Mouse (Mus musculus): ENCODE results near the gene Lmo2. TPM values are rescaled to one million over a fixed set of nuclear protein-coding genes. Genes with fewer than 3 reads are reported as not detected.

Gene Lmo2
- 10 to 100 TPM; 11.9 to 14.1 TPM for total RNA-seq (2021)
- long read RNA-seq, experiment 1, transcript Lmo2-204 (4 exons, 848 nt) = major isoform, 7 of 20 reads
- long read RNA-seq, experiment 1, transcript Lmo2-203 (4 exons, 1,654 nt) = major isoform, 7 of 20 reads
- long read RNA-seq, experiment 1, partial matches to known transcripts = 1 of 20 reads
- long read RNA-seq, experiment 1, other reads (novel, unspliced or antisense) = 1 of 20 reads
- long read RNA-seq, experiment 2, transcript Lmo2-202 (3 exons, 1,706 nt) = major isoform, 5 of 11 reads
- long read RNA-seq, experiment 2, partial matches to known transcripts = 0 of 11 reads
- long read RNA-seq, experiment 2, other reads (novel, unspliced or antisense) = 3 of 11 reads

DNA sequence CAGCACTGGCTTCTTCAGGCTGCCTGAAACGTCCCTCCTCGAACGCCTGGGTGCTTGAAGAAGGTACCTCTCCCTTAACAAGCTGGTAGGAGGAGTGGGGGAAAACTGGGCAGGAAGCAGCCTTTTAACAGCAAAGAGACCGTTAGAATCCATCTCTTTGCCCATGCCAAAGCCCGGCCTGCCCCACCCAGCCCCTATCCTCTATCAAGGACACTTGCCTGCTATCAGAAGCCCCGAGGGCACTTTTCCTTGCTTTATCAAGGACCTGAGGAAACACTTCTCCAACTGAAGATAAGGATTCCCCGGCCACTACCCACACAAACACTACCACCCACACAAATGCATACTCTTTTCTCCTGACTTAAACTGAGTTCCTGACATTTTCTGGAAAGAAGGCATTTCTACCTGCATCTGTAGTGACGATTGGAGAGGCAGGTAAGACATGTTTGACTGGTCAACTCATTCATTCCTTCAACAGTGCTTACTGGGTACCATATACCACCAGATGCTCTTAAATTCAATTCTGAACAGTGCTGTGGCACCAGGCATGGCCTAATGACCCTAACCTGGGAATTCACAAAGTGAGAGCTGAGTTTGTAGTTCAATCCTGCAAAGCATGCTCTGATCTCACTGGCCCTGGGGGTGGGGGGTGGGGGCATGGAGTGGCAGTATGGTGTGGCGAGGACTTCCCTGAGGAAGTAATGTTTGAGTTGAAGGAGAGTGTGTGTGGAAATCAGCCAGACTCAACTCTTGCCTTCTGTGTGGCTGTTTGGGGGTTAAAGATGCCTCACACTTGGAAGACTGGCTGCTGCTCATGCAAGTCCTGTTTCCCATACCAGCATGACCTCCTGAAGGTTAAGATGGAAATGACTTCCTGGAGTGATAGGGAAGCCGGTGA is at the start of gene Lmo2:
Gene Lmo2, plus strand, starts transcription at position 338 of the 898 bp plus-strand sequence.
- no peak for DNase-seq

DNA sequence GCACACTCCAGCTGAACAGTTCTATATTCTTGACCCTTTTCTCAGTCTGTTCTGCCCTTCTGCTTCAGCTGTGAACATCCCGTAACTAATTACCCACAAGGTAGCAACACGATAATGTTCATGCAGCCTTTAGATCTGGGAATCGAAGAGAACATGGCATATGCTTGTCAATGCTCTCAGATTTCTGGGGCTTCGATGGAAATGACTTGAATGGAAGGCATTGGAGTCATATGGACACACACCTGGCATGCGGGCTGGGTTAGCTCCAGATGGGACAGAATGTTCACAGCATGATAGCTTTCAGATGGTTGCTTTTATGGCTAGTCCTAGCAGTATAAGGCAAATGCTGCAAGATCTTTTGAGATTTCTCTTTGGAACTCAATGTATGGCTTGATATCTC is 47.2 kb upstream of the Lmo2 start:
- DNase-seq = no peak

DNA sequence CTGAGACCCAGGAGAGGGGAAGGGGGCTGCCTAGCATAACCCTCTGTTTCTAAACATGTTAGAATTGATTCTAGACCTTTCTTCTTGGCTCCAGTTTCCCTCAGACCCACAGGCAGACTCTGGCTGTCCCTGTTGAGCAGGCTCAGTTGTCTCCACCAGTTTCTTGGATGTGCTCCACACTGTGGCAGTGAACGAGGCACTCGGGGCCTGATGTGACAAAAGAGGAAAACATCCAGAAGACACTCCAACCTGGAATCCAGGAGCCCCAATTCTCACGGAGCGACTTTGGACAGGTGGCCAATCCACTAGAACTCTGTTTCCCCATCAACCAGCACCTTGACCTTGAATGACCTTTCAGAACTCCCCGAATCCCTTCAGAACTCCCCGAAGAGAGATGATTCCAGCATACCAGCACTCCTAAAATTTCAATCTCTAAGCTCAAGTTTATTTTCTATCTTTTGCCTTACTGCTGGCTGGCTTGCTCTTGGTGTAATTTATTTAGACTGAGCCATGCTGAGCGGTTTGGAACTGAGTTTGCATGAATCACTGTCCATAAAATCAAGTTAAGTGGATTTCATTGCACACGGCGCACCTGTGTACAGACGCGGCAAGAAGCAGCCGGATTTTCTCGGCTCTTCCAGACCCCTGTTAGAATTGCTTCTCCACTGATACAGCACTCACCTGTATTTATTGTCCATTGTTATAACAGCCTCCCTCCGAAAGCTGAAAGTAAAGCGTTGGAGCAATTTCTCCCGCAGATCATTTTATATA is 45.1 kb upstream of the Lmo2 start:
- no peak for DNase-seq

DNA sequence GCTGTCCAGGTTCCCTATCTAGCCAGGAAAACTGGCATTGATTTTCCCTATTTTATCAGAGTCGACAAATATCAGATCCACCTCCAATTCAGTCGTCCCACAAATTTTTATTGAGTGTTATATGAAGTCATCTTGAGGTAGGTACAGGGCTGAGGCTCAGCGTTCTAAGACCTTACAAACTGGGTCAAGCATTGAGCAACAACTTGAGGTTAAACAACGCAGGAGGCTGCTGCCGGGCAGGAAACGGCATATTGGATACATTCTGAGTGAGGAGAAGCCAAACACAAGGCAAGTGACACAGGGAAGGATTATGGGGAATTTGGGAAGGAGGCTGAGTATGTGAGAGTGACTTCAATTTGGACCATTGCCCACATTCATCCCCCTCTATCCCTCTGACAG is 44.5 kb upstream of the Lmo2 start:
- DNase-seq = no peak

DNA sequence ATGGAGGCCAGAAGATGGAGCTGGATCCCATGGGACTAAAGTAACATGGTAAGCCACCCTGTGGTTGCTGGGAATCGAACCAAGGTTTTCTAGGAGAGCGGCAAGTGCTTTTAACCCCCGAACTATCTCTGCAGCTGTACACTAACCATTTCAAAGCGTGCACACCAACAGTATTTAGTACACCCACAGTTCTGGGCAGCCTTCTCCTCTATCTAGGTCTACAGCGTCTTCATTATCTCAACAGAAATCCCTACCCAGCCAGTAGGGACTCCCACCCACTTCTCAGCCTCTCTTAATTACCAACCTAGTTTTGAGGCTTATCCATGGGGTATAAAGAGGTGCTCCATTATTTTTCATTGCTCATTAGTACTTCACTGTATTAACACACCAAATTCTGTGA is 41.7 kb upstream of the Lmo2 start:
- no peak for DNase-seq

DNA sequence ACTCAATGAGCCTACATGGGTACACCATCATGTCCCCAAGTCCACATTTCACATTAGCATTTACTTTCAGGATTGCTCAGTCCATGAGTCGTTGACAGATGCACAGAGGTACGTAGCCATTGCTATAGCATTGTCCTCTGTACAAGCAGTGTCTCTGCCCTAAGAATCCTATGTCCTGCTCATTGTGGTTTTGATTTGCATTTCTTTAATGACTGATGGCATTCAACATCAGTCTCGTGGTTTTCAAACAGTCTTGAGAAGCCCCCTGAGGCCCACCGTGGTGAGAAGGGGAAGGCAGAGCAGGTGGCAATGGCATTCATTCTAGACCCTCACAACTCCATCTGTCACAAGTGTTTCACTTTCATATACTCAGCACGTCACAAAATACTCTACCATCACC is 40.4 kb upstream of the Lmo2 start:
- no peak for DNase-seq

DNA sequence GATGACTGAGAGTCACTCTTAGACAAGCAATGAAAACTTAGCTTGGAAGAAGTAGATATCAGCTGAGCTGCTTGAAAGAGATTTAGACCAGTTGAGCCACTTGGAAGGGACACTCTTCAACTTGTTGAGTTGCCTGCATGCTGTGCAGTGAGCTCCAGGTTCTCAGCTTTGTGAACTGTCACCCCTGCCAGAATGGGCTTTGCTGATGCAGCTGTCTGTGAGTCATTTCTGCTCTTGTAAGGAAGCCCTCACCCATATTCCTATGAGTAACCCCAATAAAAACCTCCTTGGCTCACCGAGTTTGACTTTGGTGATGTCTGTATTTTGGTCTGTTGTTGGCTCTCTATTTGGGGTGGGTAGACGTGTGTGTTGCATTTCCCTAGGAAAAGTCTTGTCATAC is 39.4 kb upstream of the Lmo2 start:
- DNase-seq = no peak

DNA sequence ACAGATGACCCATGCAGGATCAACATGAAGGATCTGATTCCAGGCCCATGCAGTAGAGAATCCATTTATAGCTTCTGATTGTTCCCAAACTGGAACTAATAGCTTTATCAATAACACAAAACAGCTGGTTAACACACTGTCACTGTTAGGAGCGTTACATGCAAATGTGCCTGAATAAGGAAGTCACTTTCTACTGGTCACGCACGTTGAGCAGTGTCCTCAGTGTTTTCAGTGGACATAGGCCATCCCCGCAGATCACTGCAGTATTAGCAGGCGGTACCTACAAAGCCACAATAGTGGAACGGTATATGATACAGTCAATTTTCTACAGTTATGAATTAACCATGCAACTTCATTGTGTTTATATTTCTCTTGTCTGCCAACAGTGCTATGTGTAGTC is 38.3 kb upstream of the Lmo2 start:
- DNase-seq = no peak

DNA sequence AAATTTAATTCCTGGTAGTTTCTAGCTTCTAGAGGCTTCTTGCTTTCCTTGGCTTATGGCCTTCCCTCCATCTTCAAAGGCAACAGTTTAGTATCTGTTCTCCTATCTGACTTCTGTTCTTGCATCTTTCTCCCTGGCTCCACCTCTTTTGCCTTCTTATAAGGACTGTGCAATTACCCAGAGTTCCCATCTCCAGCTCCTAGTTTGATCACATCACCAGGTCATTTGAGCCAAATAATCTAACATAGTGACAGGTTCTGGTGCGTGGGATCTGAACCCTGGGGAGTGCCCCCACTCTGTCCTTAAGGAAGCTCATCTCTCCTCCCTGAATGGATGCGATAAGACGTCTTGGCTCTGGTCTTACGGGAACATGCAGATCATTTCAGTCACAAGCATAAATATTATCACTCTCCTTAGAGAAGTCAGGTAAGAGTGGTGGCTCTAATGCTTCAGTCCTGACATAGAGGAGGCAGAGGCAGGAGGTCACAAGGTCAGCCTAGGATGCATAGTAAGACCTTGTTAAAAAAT is 31.1 kb upstream of the Lmo2 start:
- DNase-seq = no peak

DNA sequence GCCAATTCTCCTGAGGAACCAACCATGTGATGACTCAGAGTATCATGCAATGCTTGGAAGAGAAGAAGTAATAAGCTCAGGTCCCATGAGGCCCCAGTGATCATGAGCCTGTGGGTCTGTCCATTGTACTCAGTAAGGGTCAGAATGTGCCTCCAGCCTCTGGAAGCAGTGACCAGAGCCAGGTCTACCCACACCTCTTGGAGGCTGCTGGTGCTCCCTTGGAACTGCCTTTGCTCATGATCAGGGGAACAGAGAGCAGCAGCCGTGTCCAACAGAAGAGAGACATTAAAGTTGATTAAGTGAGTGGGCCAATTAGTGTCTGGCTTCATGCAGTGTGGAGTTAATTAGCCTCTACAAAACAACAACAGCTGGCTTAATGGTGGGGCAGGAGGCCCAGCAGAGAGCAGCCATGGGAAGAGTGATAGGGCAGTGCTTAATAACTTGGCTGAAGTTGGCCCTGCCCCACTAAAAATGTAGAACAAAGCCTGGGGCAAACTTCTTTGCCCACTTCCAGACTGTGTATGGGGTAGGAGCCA is 30.1 kb upstream of the Lmo2 start:
- peak; percentile 18 for DNase-seq

DNA sequence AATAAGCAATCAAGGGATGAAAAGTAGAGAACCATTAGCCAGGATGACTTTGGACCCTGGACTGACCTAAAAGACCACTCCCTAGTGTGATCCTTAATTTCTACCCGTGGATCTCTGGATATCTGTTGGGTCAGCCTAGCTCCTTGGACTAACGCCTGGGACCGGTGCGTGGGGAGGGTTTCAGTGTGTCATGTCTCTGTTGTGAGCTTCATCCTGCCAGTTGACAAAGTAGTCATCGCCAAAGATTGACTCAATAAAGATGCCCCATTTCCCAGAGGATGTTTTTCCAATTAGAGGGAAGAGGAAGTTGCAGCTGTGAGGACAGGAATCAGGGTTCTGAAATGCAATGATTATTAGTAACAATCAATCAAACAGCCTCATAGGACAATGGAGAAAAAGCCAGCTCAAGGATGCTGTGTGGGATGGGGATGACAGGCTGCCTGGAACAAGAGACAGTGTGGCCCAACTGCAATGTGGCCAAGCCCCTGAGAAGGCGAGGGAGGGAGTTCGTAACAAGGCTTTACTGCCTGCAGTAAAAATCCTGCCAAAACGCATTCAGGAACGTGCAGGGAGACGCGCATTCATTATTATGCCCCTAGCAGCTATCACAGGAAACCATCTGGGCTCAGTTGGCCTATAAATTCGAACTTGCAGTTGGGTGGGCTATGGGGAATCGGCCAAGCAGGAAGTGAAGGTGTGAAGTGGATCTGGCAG is 27.3 kb upstream of the Lmo2 start:
- DNase-seq = peak; percentile 26

DNA sequence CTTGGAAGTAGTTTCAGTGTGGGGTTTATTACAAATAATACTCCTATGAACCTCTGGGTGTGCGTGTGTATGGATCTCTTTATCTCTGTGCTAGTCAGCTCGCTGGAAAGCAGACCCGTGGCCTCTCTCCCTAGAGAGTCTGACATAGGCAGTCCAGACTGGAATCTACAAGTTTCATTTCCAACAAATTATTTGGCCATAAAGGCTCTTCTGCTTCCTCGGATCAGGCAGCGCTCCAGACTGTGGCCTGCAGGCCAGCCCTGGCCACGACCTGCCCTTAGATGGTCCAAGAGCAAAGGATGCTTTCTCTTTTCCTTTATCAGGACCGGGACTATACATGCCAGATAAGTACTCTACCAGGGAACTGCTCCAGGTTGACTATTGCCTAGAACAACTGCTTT is 26.3 kb upstream of the Lmo2 start:
- DNase-seq = peak; percentile 56

DNA sequence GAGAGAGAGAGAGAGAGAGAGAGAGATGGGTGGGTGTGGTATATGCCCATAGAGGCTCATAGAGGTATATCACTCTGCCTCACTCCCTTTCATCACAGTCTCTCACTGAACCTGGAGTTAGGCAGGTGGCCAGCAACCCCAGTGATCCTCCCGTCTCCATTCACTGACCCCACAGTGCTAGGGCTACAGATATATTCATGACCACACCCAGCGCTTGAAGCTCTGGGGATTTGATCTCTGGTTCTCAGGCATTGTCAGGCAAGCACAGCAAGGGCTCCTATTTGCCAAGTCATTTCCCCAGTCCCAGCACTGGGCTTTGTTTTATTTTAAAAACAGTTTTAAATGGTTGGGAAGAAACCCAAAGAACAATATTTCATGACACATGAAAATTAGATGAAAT is 25.8 kb upstream of the Lmo2 start:
- peak; percentile 29 for DNase-seq

DNA sequence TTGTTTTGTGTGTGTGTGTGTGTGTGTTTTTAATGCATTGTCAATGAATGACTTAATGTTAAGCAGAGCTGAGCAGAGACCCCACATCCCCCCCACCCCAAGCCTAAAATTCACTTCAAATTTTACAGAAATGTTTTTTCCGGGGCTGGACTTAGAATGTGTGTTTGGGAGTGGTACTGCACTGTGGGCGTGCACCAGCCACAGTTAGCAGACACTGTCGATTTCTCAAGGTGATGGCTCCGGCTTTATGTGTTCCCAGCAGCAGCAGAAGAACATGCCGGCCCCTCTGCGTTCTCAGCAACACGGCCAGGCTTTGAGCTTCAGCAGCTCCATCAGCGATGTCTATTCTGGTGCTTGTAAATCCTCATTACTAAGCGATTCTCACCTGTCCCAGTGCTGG is 25.3 kb upstream of the Lmo2 start:
- DNase-seq = no peak

DNA sequence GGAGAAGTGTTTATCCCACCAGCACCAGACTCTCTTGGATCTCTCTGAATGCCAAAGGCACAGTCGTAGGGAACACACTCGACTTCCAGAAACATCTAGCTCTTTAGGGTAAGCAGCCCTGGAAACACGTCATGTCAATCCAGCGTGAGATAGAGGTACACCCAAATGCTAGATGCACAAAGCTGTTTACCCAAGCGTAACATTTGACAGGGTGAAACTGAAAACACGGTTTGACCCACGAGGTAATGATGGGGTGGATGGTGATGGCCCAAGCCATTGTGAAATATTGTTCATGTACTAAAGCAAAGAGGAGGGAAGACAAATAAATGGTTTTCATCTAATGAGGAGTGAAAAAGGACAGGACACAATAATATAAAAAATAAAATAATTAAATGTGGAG is 23.5 kb upstream of the Lmo2 start:
- DNase-seq = no peak

DNA sequence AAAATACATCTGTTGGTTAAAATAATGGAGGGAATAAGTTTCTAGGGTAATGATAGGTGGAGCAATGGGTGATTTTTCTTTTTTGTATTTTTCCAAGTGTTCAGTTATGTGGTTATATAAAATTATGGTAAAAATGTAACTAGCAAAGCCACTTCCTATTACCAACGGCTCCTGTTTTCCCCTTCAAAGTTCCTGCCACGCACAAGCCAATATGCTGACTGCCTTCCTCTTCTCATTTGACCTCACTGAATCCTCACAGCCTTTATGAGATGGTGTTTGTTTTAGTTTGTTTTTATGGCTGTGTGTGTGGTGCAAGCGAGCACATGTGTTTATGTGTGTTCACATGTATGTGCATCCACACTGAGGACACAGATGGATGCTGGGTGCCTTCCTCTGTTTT is 23.1 kb upstream of the Lmo2 start:
- no peak for DNase-seq

DNA sequence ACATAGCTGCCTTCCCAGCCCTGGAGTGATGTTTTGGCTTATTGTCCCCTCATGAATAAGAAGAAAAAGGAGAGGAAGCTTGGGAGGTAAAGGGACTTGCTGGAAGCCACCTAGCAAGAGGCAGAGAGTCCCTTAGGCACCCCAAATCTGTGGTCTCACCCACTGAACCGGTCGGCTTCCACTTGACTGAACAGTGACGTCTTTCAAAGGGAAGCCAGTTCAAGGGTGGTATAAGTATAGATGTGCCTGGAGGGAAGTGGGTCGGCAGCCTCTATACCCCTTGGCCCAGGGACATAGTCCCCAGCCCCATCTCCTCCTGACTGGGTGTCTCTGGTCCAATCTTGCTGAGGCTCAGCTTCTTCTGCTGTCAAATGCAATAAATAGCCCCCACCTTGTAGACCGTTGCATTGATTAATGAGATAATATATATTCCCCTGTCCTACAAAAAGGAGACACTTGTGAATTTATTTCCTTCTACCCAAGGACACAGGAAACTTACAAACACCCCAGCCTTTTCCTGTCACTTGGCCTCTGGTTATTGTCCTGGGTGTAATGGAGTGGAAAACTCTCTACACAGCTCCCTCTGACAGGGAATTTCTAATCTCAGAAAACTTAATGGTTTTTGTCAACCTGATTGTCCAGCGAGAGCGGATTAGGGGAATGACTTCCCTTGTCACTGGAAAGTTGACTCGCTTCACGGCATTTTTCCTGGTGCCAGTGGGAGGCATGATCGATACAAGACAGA is 21.9 kb upstream of the Lmo2 start:
- no peak for DNase-seq

DNA sequence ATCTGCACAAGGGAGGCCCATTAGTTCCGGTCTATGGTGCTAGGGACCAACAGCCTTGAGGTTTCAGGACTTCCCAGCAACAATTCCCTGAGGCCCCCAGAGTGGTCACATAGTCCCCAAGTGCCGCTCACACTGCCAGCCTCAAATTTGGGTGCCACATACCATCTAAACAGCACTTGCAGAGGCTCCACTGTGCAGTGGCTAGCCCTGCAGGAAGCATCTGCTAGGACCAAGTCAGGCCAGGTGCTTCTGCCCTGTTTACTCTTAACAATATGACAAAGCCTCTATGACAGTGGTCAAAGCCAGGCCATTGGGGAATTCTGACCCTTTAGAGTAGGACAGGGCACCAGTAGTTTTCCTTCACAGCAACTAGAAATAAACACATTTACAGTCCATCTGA is 21.1 kb upstream of the Lmo2 start:
- DNase-seq = no peak

DNA sequence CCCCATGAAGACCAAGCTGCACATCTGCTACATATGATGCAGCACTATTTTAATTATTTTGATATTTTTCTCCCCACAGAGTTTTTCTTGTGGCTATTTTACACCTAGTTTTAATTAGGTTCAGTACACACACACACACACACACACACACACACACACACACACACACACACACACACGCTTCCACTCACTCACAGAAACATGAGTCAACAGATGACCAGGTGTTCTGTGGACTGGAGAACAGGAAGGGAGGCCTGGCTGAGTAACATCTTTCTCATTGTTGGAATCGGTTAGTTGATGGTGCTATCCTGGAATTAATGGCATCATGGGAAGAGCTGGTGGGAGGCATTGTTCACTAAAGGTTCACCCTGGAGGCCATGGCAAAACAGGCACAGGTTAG is 20.1 kb upstream of the Lmo2 start:
- no peak for DNase-seq

DNA sequence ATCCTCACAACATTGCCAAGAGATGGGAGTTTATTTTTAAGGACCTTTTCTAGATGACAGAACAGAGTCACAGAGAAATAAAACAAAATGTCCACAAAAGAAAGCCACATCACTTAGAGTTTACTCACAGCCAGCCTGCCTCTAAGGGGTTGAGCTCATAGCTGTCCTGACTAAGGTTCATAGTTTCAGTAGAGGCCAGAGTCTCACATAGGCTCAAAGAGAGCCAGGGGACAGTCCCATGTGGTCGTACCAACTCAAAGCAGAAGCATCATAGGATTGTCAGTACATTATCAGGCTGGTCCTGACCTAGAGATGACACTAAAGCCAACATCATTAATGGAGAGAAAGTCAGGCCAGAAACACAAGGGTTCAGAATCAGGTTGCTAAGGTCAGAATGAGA is 19.2 kb upstream of the Lmo2 start:
- no peak for DNase-seq

DNA sequence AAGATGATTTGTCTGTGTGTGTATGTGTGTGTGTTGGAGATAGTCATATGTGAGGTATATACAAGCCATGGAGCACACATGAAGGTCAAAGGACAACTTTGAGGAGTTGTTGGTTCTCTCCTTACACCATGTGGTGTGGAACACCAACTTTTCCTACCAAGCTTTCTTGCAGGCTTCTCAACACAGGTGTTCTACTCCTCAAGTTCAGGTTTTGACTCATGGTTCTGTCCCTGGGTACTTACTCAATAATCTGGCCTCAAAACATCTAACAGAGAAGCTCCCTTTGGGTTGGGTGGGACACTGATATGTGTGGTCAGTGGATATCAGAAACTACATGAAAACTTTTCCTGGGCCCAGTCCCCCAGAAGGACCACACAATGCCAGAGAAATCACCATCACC is 18.8 kb upstream of the Lmo2 start:
- no peak for DNase-seq

Data from gastrocnemius, postnatal 10 days (tissue).